Mouse (Mus musculus) heart, adult 2 months (tissue): Measurements from ENCODE around the gene Fam20b.

ENCODE experiments used
- EP300 ChIP-seq: fragments of 200-500 bp; IDR thresholded peaks from 2 replicates; pipeline ENCODE4 v1.6.1; 2011; ENCODE audit warnings: low read depth, low read length, control low read depth; ENCODE audit not compliant: insufficient read depth
- POLR2A ChIP-seq: fragments of 200-500 bp; IDR thresholded peaks from 2 replicates; pipeline ENCODE4 v1.6.1; 2011; ENCODE audit warnings: mild to moderate bottlenecking, low read depth, low read length, control low read depth; ENCODE audit not compliant: insufficient read depth

DNA sequence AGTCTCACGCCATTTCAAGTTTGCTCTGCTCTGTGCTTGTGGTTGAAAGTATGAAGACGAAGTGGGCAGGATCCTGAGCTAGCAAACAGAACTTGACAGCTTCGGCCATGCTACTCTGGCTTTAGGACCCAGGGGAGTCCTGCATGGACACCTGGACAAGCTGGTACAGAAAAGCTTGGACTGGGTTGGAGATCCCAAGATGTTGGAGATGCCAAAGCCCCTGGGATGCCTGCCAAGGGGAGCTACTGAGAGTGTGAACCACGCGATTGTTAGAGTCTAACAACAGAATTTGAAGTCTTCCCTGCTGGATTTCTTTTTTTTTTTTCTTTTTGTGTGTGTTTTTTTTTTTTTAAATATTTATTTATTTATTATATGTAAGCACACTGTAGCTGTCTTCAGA lies 42.3 kb downstream of the Fam20b start:
- TF ChIP-seq POLR2A: no peak
- TF ChIP-seq EP300: no peak
